Mouse (Mus musculus) cerebral cortex, adult 2 months (tissue): ENCODE results near the gene Tgm2.

ENCODE experiments used
- WGBS: fragments of 180-500 bp; shearing (Covaris S2); methylation state at CpG from one replicate; pipeline ENCODE4 v1.1.7; 2018; 5-methylcytosine and 5-hydroxymethylcytosine counted together

The Tgm2 gene

DNA sequence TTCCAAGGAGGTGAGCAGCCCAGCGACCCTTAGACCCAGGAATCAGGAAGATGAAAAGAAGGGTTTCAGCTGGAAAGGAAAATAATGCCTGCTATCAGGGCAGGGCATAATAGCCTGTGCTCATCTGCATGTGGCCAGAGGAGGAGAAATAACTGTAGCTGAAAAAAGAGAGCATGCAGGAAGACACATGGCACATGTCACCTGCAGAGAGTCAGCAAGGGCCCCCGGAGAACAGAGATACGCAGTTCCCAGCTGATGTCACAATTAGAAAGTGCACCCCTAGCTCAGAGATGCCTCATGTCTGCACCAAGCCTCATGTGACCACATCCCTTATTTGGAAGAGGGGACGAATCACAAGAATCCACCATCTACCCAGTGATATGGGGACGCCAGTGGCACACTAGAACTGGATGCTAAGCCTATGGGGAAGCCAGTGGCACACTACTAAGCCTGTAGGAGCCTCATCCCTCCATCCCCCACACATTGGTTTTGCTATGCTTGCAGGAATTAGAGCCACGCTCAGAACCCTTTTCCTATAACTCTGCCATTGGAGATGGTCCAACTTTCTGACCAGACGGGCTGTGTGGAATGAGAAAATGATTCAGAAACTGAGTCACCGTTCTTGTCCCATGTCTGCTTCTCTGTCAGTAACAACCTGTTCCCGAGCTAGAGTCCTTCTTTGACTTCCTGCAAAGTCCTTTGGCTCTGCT lies 21.4 kb upstream of the Tgm2 start:
- WGBS: 68% methylated on average over 9 of the region's 9 CpGs

DNA sequence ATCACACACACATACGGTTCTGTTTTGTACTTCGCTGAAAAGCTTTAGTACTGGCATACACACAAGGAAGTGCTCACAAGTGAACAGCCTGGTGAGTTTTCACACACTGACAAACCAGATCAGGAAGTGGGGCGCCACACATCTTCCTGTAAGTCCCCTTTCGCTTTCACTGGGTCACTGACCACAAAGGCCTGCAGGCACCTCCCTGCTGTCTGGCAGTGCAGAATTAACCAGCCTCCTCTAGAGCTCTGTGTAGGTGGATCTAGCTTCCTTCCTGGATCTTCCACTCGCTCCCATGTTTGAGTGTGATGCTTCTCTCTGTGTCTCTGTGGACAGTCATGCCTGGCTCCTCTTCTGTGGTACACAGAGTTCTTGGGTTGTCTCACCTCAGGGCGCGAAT lies 20.4 kb upstream of the Tgm2 start:
- WGBS: 72% methylated on average over 7 of the region's 7 CpGs

DNA sequence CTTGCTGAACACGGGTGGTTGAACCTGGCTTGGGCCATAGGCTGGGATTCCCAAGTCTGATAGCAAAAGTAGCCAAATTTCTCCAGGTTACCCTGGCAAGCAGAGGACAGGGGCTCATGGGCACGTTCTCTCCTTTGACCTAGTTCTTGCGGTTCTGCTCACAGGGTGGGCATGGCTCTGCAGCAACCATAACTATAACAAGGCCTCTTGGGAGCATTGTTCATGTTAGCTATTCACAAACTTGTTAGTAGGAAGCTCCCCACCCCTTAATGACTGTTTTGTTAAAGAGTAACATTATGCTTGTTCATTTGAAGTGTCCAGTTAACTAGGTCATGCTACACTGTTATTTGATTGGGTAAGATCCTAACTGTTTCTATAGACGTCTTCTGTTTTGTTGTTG lies 19.5 kb upstream of the Tgm2 start:
- WGBS: 75% methylated on average over 4 of the region's 4 CpGs

DNA sequence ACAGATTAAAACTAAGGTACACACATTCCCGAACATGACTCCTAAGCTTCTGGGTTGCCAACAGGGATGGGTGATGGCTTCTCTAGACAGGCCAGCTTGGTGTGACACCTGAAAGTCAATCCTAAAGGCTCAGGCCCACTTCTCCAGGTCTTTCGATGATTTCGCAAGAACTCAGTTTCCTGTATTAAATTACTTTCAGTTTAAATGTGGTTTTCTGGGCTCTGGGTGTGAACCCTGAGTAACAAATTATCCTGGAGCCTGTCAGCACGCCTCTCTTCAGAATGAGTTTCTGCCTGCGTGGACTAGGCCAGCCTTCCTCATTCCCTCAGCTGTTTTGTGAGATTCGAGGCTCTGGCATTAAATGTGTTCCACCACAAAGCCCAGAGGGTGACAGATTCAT lies 16.8 kb upstream of the Tgm2 start:
- 93% methylated on average over 6 of the region's 6 CpGs for WGBS

DNA sequence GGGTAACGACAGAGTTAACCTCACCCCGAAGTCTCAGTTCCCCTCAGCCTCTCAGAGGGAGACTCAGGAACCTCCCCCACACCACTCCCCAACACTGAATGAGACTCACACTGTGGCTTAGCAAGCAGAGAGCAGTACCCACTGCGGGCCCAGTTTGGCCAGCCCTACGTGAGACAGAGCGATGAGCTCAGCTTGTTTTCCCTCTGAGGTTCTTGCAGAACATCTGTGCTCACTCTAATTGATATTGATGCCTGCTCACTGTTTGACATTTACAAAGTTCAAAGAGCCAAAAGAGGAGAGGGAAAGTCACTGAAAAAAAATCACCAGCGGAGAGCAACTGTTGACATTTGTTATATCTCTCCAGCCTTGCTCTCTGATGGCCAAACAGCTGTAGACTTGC lies 15.5 kb upstream of the Tgm2 start:
- 79% methylated on average over 6 of the region's 6 CpGs for WGBS

DNA sequence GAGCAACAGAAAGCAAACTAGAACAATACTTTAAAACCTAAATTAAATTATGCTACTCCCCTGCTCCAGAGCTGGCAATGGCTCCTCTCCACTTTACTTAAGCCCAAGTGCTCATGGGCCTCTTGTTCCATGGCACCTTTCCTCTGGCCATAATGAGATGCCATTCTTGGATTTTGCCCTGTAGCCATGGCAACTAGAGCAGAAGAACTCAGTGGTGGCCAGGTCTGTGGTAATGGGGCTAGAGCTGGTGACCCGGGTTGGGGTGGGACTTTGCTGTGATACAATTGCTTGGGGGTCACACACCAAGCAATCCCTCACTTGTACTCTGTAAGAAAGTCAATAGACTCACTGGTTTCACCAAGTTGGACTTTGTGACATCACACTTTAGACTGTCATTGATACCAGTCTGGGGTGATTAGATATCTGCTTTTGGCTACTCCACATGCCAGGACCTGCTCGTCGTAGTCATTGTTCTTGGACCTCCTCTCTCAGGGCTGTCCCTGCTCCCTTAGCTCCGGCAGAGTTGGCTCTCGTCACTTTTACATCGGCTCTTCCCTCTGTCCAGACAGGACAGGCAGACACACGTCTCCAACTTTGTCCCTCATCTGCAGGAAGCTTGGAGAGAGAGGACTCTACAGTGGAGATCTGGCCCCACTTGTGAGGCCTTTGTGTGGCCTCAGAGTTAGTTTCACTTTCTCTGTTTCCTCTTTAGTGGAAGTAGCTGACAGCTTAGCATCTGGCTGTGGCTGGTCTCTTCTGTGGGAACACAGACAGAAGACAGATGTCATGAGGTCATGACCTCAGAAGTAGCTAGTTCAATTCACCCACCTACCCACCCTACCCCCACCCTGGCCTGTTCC lies 13.4 kb upstream of the Tgm2 start:
- WGBS: 61% methylated on average over 7 of the region's 7 CpGs

DNA sequence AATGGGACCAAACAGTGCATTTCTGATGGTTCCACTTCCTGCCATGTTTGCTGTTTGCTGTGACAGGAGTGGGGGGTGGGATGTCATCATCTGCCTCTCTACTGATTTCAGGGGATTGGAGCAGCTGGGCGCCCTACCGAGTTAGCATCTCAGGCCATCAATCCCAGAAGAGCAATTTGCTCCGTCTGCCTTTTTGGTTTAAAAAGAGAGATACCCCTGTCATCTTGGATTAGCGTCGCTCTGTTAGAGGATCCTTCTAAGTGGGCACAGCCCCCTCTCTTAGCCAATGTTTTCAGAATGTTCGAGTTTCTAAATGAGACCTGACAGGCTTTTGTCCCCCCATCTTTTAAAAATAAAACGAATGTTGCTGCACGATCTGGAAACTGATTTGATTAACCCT lies 11.4 kb upstream of the Tgm2 start:
- 86% methylated on average over 8 of the region's 8 CpGs for WGBS

DNA sequence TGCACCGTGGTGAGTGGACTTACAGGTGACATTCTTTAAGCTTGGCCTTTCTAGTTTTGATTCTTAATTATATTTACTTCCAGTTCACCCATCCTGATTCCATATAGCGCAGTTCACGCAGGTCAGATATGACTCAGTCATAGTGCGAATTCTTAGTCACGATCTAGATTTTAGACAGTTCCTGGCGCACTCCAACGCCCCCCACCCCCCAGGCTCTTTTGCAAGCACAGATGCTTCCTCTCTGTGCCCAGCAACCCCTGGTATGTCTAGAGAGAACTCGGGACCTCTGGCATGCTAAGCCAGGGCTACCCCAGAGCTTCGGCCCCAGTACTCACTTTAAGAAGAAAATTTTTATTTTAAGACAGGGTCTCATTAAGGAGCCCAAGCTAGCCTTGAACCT lies 10.3 kb upstream of the Tgm2 start:
- 89% methylated on average over 9 of the region's 9 CpGs for WGBS

DNA sequence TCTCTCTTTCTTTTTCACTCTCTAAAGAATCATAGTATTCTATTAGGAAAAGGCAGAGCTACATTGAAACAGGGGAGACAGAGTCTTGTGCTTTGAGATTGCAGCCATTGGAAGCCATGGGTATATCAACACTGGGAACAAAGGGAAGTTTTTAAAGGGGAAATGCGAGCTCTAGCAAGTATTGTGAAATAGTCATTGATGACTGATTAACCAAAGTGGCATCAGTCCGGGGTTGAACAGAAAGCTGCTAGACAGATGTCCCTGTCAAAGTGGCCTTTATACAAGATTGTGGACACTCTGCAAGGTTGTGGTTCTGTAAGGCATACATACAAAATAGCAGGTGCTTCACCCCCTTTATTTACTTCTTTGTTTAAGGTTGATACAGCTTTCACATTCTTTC lies 9.4 kb upstream of the Tgm2 start:
- 78% methylated on average over 2 of the region's 2 CpGs for WGBS

DNA sequence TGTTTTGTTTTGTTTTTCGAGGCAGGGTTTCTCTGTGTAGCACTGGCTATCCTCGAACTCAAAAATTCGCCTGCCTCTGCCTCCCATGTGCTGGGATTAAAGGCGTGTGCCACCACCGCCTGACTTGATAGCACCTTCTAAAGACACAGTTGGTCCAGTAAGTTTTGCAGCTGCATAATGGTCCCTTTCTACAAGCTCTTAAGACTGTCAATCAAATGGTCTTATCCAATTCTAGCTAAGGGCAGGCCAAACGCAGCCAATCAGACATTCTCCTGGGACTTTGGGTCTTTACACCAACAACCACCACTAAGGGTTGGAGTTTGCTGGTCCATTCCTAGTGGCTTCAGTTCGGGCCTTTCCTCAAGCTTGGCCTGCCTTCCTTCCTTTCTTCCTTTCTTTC lies 8.9 kb upstream of the Tgm2 start:
- 94% methylated on average over 7 of the region's 7 CpGs for WGBS

DNA sequence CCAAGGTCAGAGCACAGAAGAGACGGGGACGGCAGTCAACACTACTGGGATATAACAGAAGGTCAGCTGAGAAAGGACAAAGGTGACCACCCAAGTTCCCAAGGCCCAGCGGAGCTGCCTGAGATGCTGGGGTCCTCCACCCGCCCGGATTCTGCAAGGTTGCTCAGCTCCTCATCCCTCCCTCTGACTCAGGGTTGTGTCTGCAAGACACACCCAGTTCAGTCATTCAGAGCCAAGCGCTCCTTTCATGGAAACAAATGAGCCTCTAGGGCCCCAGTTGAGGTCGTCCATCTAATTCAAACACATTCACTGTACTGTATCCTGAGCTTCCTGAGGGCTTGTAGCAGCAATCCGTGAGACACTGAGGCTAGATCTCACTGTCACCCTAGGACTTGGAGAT lies 8.4 kb upstream of the Tgm2 start:
- 90% methylated on average over 8 of the region's 8 CpGs for WGBS

DNA sequence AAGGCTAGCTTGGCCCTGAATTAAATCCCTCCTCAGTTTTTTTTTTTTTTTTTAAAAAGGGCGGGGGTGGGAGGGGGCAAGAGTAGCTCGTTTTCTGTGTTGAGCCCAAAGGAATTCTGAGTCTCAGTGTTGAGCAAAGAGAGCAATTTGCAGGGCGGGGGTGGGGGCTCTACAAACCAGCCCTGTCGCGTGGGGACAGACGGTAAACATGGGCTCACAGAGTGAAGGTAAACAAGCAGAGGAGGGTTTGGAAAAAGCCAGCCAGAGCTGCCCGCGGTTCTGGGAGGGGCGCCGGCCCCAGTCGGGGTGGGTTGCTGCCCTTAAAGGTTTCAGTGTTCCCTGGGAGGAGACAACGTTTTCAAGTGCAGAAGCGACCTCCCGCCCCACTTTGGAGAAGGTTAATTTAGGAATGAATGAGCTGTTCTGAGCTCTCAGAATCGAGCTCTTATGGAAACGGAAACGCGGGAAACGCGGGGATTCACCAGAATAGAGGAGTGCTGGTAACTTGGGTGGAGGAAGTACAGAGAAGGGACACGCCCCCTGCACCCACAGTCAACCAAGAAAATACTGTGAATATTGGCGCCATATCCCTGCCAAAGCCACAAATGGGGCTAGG lies 7.6 kb upstream of the Tgm2 start:
- 3% methylated on average over 22 of the region's 22 CpGs for WGBS

DNA sequence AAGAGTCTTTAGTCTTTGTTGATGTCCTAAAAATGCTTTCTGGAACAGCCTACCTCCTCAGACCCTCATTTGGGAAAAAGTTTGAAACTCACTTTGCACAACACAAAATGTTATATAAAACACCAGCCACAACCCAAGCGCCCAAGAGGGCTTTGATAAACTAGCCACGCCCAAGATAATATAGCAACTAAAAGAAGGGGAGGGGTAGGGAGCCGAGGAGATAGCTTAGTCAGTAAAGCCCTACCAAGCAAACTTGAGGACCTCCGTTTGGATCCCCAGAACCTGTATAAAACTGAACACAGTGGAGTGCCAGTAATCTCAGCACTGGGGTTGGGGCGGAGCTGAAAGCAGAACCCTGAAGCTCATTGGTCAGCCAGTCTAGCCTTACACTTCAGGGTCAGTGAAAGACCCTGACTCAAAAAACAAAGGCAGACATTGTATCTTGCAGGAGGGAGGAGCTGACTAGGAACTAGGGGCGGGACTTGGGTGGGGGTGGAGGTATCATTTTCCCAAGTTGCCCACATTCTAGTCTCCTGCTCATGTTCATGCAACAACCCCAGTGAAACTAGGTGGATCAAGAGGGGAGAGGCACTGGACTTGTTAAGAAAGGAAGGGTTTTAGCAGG lies 6.6 kb upstream of the Tgm2 start:
- WGBS: 50% methylated on average over 6 of the region's 6 CpGs

DNA sequence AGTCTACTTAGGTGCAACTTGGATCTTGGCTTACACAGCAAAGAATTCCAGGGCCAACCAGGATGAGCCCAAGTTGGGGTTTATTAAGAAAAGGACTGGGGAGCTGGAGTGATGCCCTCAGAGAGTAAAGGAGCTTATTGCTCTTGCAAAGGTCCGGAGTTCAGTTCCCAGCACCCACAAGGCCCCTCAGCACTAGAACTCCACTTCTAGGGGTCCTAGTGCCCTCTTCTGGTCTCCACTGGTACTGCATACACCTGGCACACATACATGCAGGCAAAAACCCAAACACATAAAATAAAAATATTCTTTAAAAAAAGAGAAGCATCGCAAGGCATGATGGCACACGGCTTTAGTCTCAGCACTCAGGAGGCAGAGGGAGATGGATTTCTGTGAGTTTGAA lies 4.8 kb upstream of the Tgm2 start:
- WGBS: 96% methylated on average over 3 of the region's 3 CpGs

DNA sequence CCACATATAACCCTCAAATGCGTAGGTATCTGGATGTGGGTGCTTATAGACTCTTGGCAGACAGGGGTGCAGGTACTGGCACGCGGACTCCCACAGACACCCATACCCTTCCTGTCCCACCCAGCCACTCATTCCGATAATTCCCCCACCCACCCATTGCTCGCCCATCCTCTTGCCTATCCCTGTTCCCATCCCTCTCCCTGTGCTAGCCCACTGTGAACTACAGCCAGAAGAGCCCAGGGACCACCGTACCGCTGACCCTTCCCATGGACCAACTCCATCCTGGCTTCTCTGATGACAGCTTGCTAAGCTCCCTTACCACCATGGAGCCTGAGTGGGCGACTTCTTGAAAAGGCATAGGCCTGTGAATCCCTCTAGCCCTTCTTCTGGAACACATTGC lies 735 bp upstream of the Tgm2 start:
- WGBS: 96% methylated on average over 8 of the region's 8 CpGs

DNA sequence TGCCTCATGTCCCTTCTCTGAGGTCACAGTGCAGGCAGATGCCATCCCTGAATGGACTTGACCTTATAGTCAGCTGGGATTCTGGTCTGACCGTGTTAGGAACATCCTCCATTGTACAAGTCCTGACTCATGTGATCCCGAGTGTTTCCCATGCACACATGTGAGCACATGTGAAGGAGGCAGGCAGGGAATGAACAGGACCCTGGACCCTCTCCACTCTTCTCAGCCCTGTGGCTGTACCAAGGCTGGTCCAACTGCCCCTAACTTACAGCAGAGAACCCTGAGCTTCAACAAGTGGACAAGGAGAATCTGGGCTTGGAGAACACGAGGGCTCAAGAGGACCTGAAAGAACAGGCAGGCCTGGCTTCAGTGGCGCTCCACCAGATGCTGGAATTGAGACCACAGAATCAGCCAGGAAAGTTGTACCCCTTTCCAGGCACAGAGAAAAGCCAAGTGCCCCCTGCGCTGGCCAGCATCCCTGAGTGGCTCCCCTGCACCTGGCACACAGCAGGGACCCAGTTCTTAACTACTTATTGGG lies 639 bp downstream of the Tgm2 start:
- 70% methylated on average over 5 of the region's 5 CpGs for WGBS

DNA sequence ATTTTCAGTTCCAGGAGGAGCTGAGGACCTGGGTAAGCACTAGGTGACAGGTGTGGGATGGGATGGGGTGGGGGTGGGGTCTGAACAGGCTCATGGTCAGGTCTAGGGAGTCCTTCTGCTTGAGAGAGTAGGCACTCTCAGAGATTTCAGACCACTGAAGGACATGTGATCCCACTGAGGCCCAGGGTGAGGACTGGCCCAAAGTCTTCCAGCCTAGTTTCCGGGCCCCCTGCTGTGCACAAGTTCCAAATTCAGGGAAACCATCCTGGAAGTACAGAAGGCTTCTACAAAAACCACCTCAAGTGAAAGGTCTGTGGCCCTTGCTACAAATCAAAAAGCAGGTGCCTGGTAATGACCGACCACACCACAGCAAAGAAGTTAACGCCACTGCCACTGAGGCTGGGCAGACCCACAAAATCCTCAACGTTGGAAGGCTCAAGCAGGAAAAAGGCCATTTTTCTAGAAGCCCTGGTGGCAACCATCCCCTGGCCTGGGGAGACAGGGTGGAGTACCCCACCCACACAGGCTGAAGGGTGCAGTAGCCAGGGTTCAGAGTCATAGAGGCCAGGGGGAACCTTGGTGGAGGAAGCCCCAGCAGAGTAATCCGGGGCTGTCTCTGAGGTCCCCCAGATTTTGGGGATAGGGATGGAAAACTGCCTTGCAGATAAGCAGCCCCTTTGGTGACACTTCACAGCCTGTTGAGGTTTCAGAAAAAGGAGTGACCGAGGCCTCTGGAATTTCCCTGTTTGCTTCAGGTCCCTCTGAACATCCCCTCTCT lies 1.3 kb downstream of the Tgm2 start:
- WGBS: 87% methylated on average over 6 of the region's 6 CpGs

DNA sequence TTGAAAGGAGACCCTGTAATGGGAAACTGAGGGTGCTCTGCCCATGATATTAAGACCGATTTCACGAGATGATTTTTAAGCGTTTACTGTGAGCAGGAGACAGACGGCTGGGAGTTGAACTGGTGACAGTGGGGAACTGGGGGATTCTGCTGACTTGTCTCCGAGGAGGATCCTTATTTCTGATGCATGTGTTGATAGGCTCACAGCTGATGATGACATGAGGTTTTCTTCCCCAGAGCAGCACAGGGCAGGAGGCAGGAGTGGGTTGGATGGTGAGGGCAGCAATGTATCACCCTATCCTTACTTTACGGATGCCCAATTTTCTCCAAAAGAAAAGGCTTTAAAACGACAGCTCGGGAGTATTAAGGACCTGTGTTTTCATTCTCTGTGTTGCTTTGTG lies 2.0 kb downstream of the Tgm2 start:
- WGBS: 78% methylated on average over 8 of the region's 8 CpGs

DNA sequence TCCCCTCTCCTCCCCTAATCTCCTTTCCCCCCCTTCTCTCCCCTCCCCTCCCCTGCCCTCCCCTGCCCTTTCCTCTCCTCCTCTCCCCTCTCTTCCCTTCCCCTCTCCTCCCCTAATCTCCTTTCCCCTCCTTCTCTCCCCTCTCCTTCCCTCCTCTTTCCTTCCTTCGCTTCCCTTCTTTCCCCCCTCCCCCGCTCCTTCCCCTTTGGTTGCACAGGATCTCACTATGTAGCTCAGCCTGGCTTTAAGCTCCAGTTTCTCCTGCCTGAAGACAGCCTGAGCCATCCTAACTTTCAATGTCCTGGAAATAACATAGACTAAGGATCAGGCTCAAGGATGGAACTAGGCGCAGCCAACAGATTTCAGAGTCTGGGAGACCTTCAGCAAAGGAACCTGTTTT lies 2.4 kb downstream of the Tgm2 start:
- 75% methylated on average over 3 of the region's 3 CpGs for WGBS

DNA sequence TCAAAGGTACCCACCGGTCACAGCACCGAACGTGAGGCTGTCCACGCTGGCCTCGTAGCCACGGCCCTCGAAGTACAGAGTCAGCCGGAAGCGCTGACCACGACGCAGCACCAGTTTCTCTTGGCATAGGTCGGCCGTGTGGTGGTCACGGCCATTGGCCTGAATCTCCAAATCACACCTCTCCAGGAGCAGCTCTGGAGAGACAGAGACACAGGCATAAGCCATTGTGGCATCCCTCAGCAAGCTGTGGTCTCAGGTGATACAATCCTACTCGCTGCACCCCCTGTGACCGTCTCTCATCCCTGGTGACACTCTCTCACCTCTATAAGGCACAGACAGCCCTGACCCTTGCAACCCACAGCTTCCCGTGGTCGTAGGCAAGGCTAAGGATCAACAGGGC lies 3.3 kb downstream of the Tgm2 start:
- WGBS: 94% methylated on average over 18 of the region's 18 CpGs

DNA sequence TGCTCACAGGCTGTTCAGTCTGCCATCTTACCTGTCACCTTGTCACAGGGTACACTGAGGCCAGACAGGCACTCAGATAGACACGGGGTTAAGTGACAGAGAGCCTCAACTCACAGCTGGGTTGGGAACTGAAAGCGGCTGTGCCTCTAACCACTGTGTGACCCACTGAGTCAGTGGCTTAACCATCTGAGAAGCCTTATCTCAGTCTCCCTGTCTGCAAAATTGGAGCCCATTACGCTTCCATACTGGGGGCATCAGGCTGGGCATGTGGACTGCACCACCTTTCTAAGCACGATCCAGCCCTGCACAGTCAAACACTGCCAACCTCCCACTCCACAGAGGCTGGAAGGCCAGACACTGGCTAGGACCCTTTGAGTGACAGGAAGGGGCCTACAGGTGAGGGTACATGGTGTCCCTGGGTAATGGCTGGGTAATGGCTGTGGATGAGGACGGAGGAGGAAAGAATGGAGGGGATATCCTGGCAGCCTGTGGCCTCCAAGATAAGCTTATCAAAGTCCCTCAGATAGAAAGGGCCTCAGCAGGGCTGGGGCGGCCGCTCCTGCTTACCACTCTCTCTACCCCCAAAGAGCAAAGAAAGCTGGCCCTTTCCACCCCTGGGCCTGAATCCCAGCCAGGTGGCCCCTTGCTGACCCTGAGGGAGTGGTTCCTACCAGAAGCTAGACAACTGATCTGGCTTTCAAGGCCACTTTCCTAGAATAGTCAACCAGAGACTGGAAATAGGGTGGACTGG lies 4.4 kb downstream of the Tgm2 start:
- WGBS: 84% methylated on average over 7 of the region's 7 CpGs
